Comparison of ENCODE assay signal across 7 mouse cellular contexts in genomic region chr7:19572926-19573775, GRCm38 (mm10). TPM values are rescaled to one million over a fixed set of nuclear protein-coding genes. Genes with fewer than 3 reads are reported as not detected.
DNase-seq lines count a peak whose midpoint lies in the region; ATAC-seq lines count a peak whose summit lies in the region.

No protein-coding gene starts in this region.

- H3K9ac ChIP-seq in intestine, embryonic 15.5 days, result peak overlapping the region; percentile 69
- peak overlapping the region; percentile 86 for H3K9ac ChIP-seq in midbrain, embryonic 11.5 days (ENCODE audit: low read length)

- no peaks in the 10 kb centered on the region for H3K9me3 ChIP-seq in intestine, embryonic 15.5 days
- no peaks in the 10 kb centered on the region for H3K9me3 ChIP-seq in midbrain, embryonic 11.5 days (ENCODE audit: control insufficient read depth, low read length)

- intact Hi-C loops in left cerebral cortex, postnatal 4 days (cut with DNase I), result no loop called here

- under 1% methylated on average over 53 of the region's 53 CpGs for WGBS in intestine, embryonic 15.5 days
- under 1% methylated on average over 53 of the region's 53 CpGs for WGBS in midbrain, embryonic 11.5 days

- peaks cover 16% of the 10 kb centered on the region for H3K27me3 ChIP-seq in intestine, embryonic 15.5 days (replicated peaks)
- H3K27me3 ChIP-seq in midbrain, embryonic 11.5 days (ENCODE audit: control insufficient read depth, insufficient read depth, low read length), result peaks cover 29% of the 10 kb centered on the region

- peak overlapping the region; percentile 89 for H3K4me2 ChIP-seq in intestine, embryonic 15.5 days (replicated peaks)
- peak overlapping the region; percentile 67 for H3K4me2 ChIP-seq in midbrain, embryonic 11.5 days

- peaks cover 13% of the 10 kb centered on the region for H3K36me3 ChIP-seq in intestine, embryonic 15.5 days
- H3K36me3 ChIP-seq in midbrain, embryonic 11.5 days (ENCODE audit: control insufficient read depth, insufficient read depth, low read length), result peaks cover 2% of the 10 kb centered on the region; the same call in 1 of the 2 replicates

- peak overlapping the region; percentile 64 for H3K4me3 ChIP-seq in intestine, embryonic 15.5 days (replicated peaks)
- H3K4me3 ChIP-seq in midbrain, embryonic 11.5 days (ENCODE audit: low read depth, low read length), result peak overlapping the region; percentile 86

- ATAC-seq in intestine, embryonic 15.5 days, result peak; percentile 91
- ATAC-seq in midbrain, embryonic 11.5 days (ENCODE audit: low FRiP score), result peak; percentile 83

- H3K27ac ChIP-seq in intestine, embryonic 15.5 days, result peak overlapping the region; percentile 81
- H3K27ac ChIP-seq in midbrain, embryonic 11.5 days (ENCODE audit: low read depth, low read length), result peak overlapping the region; percentile 45; the same call in 1 of the 2 replicates

- peaks cover 32% of the 10 kb centered on the region for H3K4me1 ChIP-seq in intestine, embryonic 15.5 days (replicated peaks)
- peaks cover 11% of the 10 kb centered on the region for H3K4me1 ChIP-seq in midbrain, embryonic 11.5 days (ENCODE audit: control insufficient read depth, insufficient read depth, low read length)

- peak; percentile 70 for DNase-seq in adipocyte (ENCODE audit: low spot score)
- peak; percentile 82 for DNase-seq in embryo, embryonic 10 days (ENCODE audit: low spot score)
- DNase-seq in gastrocnemius, postnatal 25 days, result peak; percentile 82
- peak; percentile 79 for DNase-seq in left cerebral cortex, postnatal 4 days
- DNase-seq in midbrain, embryonic 11.5 days (ENCODE audit: low spot score, missing footprints), result peak; percentile 99
- DNase-seq in right cerebral cortex, postnatal 4 days, result peak; percentile 79

RNA-seq across cellular contexts. Expression of gene Zfp296, which starts 3.9 kb away (rescaled TPM):
- under 1 TPM; 0.28 to 0.40 TPM for total RNA-seq in gastrocnemius, postnatal 25 days (2021)
- polyA plus RNA-seq in intestine, embryonic 15.5 days (2015; fragmentation: Nextera tagmentation; extraction: Ambion mirVana), result 0.63 and 0.95 TPM in 2 replicates
- under 1 TPM; 0.22 to 0.24 TPM for total RNA-seq in left cerebral cortex, postnatal 4 days (2021)
- 0.10 and 0.20 TPM in 2 replicates for polyA plus RNA-seq in midbrain, embryonic 11.5 days (2014; fragmentation: Nextera tagmentation; extraction: Ambion mirVana)

RNA-seq across cellular contexts. Expression of gene Gemin7, which starts 4.2 kb away (rescaled TPM):
- 10 to 100 TPM; 58.1 to 58.5 TPM for total RNA-seq in gastrocnemius, postnatal 25 days (2021)
- polyA plus RNA-seq in intestine, embryonic 15.5 days (2015; fragmentation: Nextera tagmentation; extraction: Ambion mirVana), result 131 and 140 TPM in 2 replicates
- 10 to 100 TPM; 56.0 to 58.2 TPM for total RNA-seq in left cerebral cortex, postnatal 4 days (2021)
- polyA plus RNA-seq in midbrain, embryonic 11.5 days (2014; fragmentation: Nextera tagmentation; extraction: Ambion mirVana), result 152 and 161 TPM in 2 replicates

RNA-seq across cellular contexts. Expression of gene Ppp1r37, which starts 10.3 kb away (rescaled TPM):
- 10 to 100 TPM; 34.5 to 38.6 TPM for total RNA-seq in gastrocnemius, postnatal 25 days (2021)
- 18.3 and 21.8 TPM in 2 replicates for polyA plus RNA-seq in intestine, embryonic 15.5 days (2015; fragmentation: Nextera tagmentation; extraction: Ambion mirVana)
- total RNA-seq in left cerebral cortex, postnatal 4 days (2021), result 10 to 100 TPM; 81.1 to 85.1 TPM
- polyA plus RNA-seq in midbrain, embryonic 11.5 days (2014; fragmentation: Nextera tagmentation; extraction: Ambion mirVana), result 2.8 and 3.0 TPM in 2 replicates

RNA-seq across cellular contexts. Expression of gene Clasrp, which starts 31.1 kb away (rescaled TPM):
- 10 to 100 TPM; 11.2 to 12.4 TPM for total RNA-seq in gastrocnemius, postnatal 25 days (2021)
- polyA plus RNA-seq in intestine, embryonic 15.5 days (2015; fragmentation: Nextera tagmentation; extraction: Ambion mirVana), result 34.2 and 38.3 TPM in 2 replicates
- 100 to 1,000 TPM in 1 of 2 experiments, 10 to 100 TPM in 1; 98.0 to 106 TPM for total RNA-seq in left cerebral cortex, postnatal 4 days (2021)
- polyA plus RNA-seq in midbrain, embryonic 11.5 days (2014; fragmentation: Nextera tagmentation; extraction: Ambion mirVana), result 44.6 and 46.1 TPM in 2 replicates

RNA-seq across cellular contexts. Expression of gene Nkpd1, which starts 55.5 kb away (rescaled TPM):
- not detected for total RNA-seq in gastrocnemius, postnatal 25 days (2021)
- polyA plus RNA-seq in intestine, embryonic 15.5 days (2015; fragmentation: Nextera tagmentation; extraction: Ambion mirVana), result 0.10 and 0.11 TPM in 2 replicates
- under 1 TPM; 0.90 to 0.91 TPM for total RNA-seq in left cerebral cortex, postnatal 4 days (2021)
- polyA plus RNA-seq in midbrain, embryonic 11.5 days (2014; fragmentation: Nextera tagmentation; extraction: Ambion mirVana), result not detected in 2 replicates

Comparison
In these comparisons a context has a peak if more than half of its experiments do, and no peak if none do; other contexts are left out.
1. Peak in every context shown above with its lines: DNase-seq, ATAC-seq, H3K4me3 ChIP-seq and H3K27ac ChIP-seq.